Mouse (Mus musculus) lung, embryonic 16.5 days (tissue): ENCODE measurements around the gene Aldoart2. TPM values are rescaled to one million over a fixed set of nuclear protein-coding genes. Genes with fewer than 3 reads are reported as not detected.

Experiments used
- ATAC-seq: fragments of 200-750 bp; cut with Nextera tagmentation; 2 replicates; pipeline ENCODE4 v1.8.0; 2017; ENCODE audit warnings: low read depth, mild to moderate bottlenecking, moderate library complexity
- H3K27ac ChIP-seq: fragments of 300-500 bp; sonication (generic); 2 replicates; pipeline ENCODE4 v1.5.1; 2014; ENCODE audit warnings: mild to moderate bottlenecking, control low read depth, low read length
- H3K27me3 ChIP-seq: fragments of 300-500 bp; sonication (generic); 2 replicates; pipeline ENCODE4 v1.6.1; 2014; ENCODE audit warnings: low read depth, low read length, mixed read lengths; ENCODE audit not compliant: control insufficient read depth, insufficient read depth
- H3K36me3 ChIP-seq: fragments of 300-500 bp; sonication (generic); 2 replicates; pipeline ENCODE4 v1.6.1; 2014; ENCODE audit warnings: low read length; ENCODE audit not compliant: control insufficient read depth, insufficient read depth
- H3K4me1 ChIP-seq: fragments of 300-500 bp; sonication (generic); replicated peaks from 2 replicates; pipeline ENCODE4 v1.6.1; 2014; ENCODE audit warnings: low read length, mixed read lengths; ENCODE audit not compliant: control insufficient read depth, insufficient read depth
- H3K4me2 ChIP-seq: fragments of 300-500 bp; sonication (generic); 2 replicates; pipeline ENCODE4 v1.6.1; 2014; ENCODE audit warnings: low read depth, low read length, control low read depth
- H3K4me3 ChIP-seq: fragments of 300-500 bp; sonication (generic); 2 replicates; pipeline ENCODE4 v1.5.1; 2014; ENCODE audit warnings: mild to moderate bottlenecking, low read length, control low read depth
- H3K9ac ChIP-seq: fragments of 300-500 bp; sonication (generic); 2 replicates; pipeline ENCODE4 v1.6.1; 2014; ENCODE audit warnings: low read length, control low read depth
- H3K9me3 ChIP-seq: fragments of 300-500 bp; sonication (generic); 2 replicates; pipeline ENCODE4 v1.6.1; 2016; ENCODE audit warnings: low read length; ENCODE audit not compliant: control insufficient read depth
- WGBS: fragments of 180-500 bp; shearing (Covaris S2); extraction: QIAGEN DNeasy Blood & Tissue Kit; methylation state at CpG from one replicate; pipeline ENCODE4 v1.1.7; 2014; 5-methylcytosine and 5-hydroxymethylcytosine counted together
- polyA plus RNA-seq: library from polyadenylated mRNA; unstranded; fragments of >200 nt; fragmentation: Nextera tagmentation; extraction: Ambion mirVana; gene quantifications from 2 replicates; pipeline ENCODE4 v1.2.1, GENCODE M21; 2015

Aldoart2 gene
- polyA plus RNA-seq, 1 experiment from 2014 or later: not detected

GRCm38 (mm10) chr12:55559184-55559855, 5.7 kb upstream of the Aldoart2 start:
- Histone ChIP-seq H3K9ac (no peak overlapping the region), H3K9me3 (no peaks in the 10 kb centered on the region), H3K4me1 (no peaks in the 10 kb centered on the region), H3K4me2 (no peak overlapping the region), H3K36me3 (no peaks in the 10 kb centered on the region), H3K27me3 (no peaks in the 10 kb centered on the region), H3K4me3 (no peak overlapping the region), H3K27ac (no peak overlapping the region)
- no peak for ATAC-seq
- 78% methylated on average over 12 of the region's 12 CpGs for WGBS

GRCm38 (mm10) chr12:55560025-55560690, 4.9 kb upstream of the Aldoart2 start:
- Histone ChIP-seq H3K9ac (peak overlapping the region; percentile 45; the same call in 1 of the 2 replicates), H3K27ac (no peak overlapping the region), H3K27me3 (no peaks in the 10 kb centered on the region), H3K4me3 (peak overlapping the region; percentile 47), H3K36me3 (no peaks in the 10 kb centered on the region), H3K9me3 (no peaks in the 10 kb centered on the region), H3K4me2 (peak overlapping the region; percentile 58), H3K4me1 (no peaks in the 10 kb centered on the region)
- no peak for ATAC-seq
- WGBS: 10% methylated on average over 19 of the region's 19 CpGs

- Histone ChIP-seq H3K27me3 (no peaks in the 10 kb centered on the region), H3K9ac (no peak overlapping the region), H3K36me3 (no peaks in the 10 kb centered on the region), H3K4me2 (no peak overlapping the region), H3K4me3 (no peak overlapping the region), H3K4me1 (no peaks in the 10 kb centered on the region), H3K9me3 (no peaks in the 10 kb centered on the region), H3K27ac (no peak overlapping the region)
- WGBS: 92% methylated on average over 3 of the region's 3 CpGs
- no peak for ATAC-seq
These were observed 1.3 kb upstream of the Aldoart2 start for GRCm38 (mm10) chr12:55563742-55564141.

- 83% methylated on average over 9 of the region's 9 CpGs for WGBS
These were observed 664 bp upstream of the Aldoart2 start for GRCm38 (mm10) chr12:55564187-55564963.

GRCm38 (mm10) chr12:55565867-55566266, 828 bp downstream of the Aldoart2 start:
- Histone ChIP-seq H3K4me1 (no peaks in the 10 kb centered on the region), H3K27me3 (no peaks in the 10 kb centered on the region), H3K36me3 (no peaks in the 10 kb centered on the region), H3K9me3 (no peaks in the 10 kb centered on the region), H3K9ac (no peak overlapping the region), H3K4me3 (no peak overlapping the region), H3K27ac (no peak overlapping the region), H3K4me2 (no peak overlapping the region)
- ATAC-seq: no peak
- 73% methylated on average over 9 of the region's 9 CpGs for WGBS

More at GRCm38 (mm10) chr12:55564187-55564963, 664 bp upstream of the Aldoart2 start:
- Histone ChIP-seq H3K4me1 (no peaks in the 10 kb centered on the region), H3K27me3 (no peaks in the 10 kb centered on the region), H3K27ac (no peak overlapping the region), H3K4me3 (no peak overlapping the region), H3K9me3 (no peaks in the 10 kb centered on the region), H3K4me2 (no peak overlapping the region), H3K36me3 (no peaks in the 10 kb centered on the region), H3K9ac (no peak overlapping the region)
- ATAC-seq: no peak

- no peak for ATAC-seq
- no peaks in the 10 kb centered on the region for H3K27me3 ChIP-seq
- 67% methylated on average over 5 of the region's 5 CpGs for WGBS
- H3K36me3 ChIP-seq: no peaks in the 10 kb centered on the region
- no peaks in the 10 kb centered on the region for H3K4me1 ChIP-seq
- no peak overlapping the region for H3K4me3 ChIP-seq
- no peak overlapping the region for H3K27ac ChIP-seq
- no peak overlapping the region for H3K9ac ChIP-seq
- H3K4me2 ChIP-seq: no peak overlapping the region
- no peaks in the 10 kb centered on the region for H3K9me3 ChIP-seq
These were observed 1.8 kb downstream of the Aldoart2 start for GRCm38 (mm10) chr12:55566837-55567236.

- Histone ChIP-seq H3K9me3 (no peaks in the 10 kb centered on the region), H3K4me3 (no peak overlapping the region), H3K27me3 (no peaks in the 10 kb centered on the region), H3K36me3 (no peaks in the 10 kb centered on the region), H3K9ac (no peak overlapping the region), H3K27ac (no peak overlapping the region), H3K4me2 (no peak overlapping the region), H3K4me1 (no peaks in the 10 kb centered on the region)
- 84% methylated on average over 3 of the region's 3 CpGs for WGBS
- no peak for ATAC-seq
These were observed 3.4 kb downstream of the Aldoart2 start for GRCm38 (mm10) chr12:55568466-55568865.

GRCm38 (mm10) chr12:55569676-55570075, 4.6 kb downstream of the Aldoart2 start:
- no peaks in the 10 kb centered on the region for H3K27me3 ChIP-seq
- 16% methylated on average over 6 of the region's 6 CpGs for WGBS
- no peak overlapping the region for H3K4me2 ChIP-seq
- H3K4me1 ChIP-seq: no peaks in the 10 kb centered on the region
- H3K27ac ChIP-seq: no peak overlapping the region
- H3K4me3 ChIP-seq: no peak overlapping the region
- H3K9me3 ChIP-seq: no peaks in the 10 kb centered on the region
- no peak overlapping the region for H3K9ac ChIP-seq
- no peak for ATAC-seq
- no peaks in the 10 kb centered on the region for H3K36me3 ChIP-seq

GRCm38 (mm10) chr12:55570646-55571045, 5.6 kb downstream of the Aldoart2 start:
- Histone ChIP-seq H3K27ac (no peak overlapping the region), H3K9me3 (no peaks in the 10 kb centered on the region), H3K9ac (no peak overlapping the region), H3K27me3 (no peaks in the 10 kb centered on the region), H3K4me2 (no peak overlapping the region), H3K36me3 (no peaks in the 10 kb centered on the region), H3K4me3 (no peak overlapping the region), H3K4me1 (no peaks in the 10 kb centered on the region)
- 84% methylated on average over 9 of the region's 9 CpGs for WGBS
- ATAC-seq: no peak
